Mouse (Mus musculus) bone marrow macrophage, adult 2 months (primary cell): ENCODE results near the gene Scd3.

Experiments used
- CTCF ChIP-seq: IDR thresholded peaks from 2 replicates; pipeline ENCODE4 v1.5.1; 2012; ENCODE audit warnings: low read depth, mild to moderate bottlenecking, low read length, moderate library complexity
- POLR2A ChIP-seq: IDR thresholded peaks from 2 replicates; pipeline ENCODE4 v1.6.1; 2012; ENCODE audit warnings: mild to moderate bottlenecking, low read depth, low read length, borderline replicate concordance

DNA sequence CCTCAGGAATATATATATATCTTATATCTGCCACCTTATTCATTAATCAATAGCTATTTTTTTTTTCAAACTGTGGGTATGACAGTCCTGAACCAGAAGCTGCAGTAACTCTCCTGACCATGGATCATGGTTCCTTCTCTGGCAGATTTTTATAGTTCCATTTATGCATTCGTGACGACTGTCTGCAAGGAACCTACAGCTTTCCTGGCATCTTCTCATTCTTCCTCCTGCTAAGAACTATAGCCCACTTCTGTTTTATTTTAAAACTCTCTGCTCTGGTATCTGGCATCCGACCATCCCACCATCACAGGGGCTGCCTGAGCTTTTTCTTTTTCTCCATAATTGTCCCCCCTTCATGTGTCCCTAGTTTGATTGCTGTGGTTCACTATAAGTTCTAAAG lies 27.1 kb downstream of the Scd3 start:
- TF ChIP-seq CTCF: no peak
- TF ChIP-seq POLR2A: no peak
